Mouse (Mus musculus) kidney, adult 2 months (tissue): ENCODE measurements at regions not wholly inside any gene's neighbourhood (a gene's known extent, or its start where the extent isn't known, plus 50 kb on each side); places are given as distances from the start of the nearest gene placed in this dataset.

Source experiments
- CTCF ChIP-seq: fragments of 200-500 bp; conservative IDR thresholded peaks from 2 replicates; pipeline ENCODE4 v1.5.1; 2011; ENCODE audit warnings: low read depth, mild to moderate bottlenecking, control low read depth, low read length, moderate library complexity, mixed read lengths; ENCODE audit not compliant: insufficient read depth, insufficient read length
- POLR2A ChIP-seq: fragments of 200-500 bp; IDR thresholded peaks from one replicate; pipeline ENCODE4 v1.6.1; 2011; ENCODE audit warnings: low read depth, low read length, control low read depth

DNA sequence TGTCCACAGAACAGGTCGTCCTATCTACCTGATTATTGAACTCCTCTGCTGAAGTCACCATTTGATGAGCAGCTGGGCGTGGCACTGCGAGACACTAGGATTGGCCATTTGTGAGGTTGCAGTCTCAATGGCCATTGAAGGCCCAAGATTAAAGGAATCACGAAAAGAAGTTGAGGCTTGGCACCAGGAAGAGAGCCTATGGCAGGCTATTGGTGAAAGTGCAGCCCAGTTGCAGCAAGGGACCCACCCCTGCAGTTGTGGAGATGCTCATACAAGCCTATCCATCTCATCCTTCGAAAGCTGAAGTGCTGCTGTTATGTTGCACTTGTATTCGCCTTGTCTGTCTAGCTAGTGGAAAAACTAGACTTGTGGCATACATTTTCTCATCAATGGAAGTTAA is 96.5 kb upstream of the Ccn6 start:
- TF ChIP-seq CTCF (no peak), POLR2A (no peak)
